Mouse (Mus musculus): Measurements from ENCODE around the gene Cysrt1.

Cysrt1 gene

DNA sequence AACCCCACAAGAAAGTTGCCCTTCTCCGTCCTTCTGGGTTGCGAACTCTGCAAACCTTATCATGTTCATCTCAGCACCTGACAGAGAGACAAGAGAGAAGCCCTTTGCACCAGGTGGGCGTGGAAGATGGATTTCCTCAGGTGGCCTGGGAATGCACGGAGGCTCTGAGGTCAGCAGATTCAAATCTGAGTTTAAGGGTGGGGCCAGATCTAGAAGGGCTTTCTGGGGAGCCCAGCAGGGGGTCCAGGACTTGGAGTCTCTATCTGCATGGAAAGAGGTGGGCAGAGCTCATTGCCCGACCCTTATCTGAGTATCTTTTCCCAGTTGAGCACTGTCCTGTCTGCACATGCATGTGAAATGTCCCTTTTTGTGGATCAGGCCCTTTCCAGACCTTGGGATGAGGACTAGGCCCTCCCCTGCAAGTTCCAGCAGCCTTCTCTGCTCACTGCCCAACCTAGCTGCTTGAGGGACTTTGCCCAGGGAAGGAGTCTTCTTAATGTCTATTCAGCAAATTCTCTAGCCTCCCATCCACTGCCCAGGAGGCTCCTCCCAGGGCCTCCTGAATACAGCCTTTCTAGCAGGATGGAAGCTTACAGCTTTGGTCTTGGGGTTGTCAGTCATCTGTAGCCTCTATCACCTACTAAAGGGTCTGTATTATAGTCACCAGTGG is 7.6 kb downstream of the Cysrt1 start:
- DNase-seq (ENCODE audit: low read depth, low spot score), result no peak

DNA sequence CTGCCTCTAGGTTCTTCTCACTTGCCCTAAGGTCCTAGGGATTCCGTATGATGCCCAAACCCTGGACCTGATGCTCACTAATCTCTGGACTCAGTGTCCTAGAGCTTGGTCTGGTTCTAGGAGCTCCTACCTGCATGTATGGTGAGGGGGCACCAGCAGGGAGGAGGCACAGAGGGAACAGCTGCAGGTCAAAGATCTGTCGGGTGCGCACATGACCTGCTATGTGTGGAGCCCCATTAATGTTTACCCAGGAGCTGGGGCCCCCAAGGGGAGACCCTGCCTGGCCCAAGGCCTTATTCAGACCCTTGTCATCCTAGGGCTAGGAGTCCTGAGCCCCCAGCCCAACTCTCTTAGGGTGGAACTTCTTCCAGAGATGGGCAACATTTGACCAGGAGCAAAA is 8.2 kb downstream of the Cysrt1 start, which contains the start of gene Slc34a3:
Gene Slc34a3 (minus strand): TSS at position 315 of the 400 bp plus-strand sequence.
- no peak for DNase-seq (ENCODE audit: low read depth, low spot score)

DNA sequence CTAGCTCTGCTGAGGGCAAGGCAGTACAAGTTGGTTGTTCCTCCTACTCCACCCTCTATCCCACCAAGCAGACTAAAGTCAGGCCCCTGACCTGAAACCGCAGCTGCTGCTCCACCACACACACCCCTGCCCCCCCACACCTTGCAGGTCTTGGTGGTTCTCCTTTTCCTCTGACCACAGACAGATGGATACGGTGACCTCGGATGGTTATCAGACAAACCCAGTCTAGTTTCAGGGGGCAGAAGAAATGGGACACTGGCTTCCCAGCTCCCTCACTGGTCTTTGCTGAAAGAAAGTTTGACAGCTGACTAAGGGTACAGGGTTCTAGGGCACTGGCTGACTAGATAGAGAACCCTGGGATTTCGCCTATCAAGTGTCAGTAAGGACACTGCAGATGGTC is 8.8 kb downstream of the Cysrt1 start:
- no peak for DNase-seq (ENCODE audit: low read depth, low spot score)

DNA sequence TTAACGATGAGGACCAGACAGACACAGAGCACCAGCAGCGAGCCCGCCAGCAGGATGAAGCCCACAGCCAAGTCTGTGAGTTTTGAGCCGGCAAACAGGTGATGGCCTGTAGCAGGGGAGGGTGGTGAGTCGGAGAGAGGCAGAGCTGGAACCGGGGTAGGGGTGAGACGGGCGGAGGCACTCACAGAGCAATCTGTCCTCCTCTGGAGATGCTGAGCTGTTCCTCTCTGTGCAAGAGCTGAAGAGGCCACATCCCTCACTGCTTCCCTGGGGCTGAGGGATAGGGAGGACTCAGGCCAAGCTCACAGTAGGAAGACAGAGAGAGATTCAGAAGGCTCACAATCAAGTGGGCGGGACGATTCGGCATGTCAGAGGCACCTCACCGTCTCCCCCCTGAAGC is 11.2 kb downstream of the Cysrt1 start:
- no peak for DNase-seq (ENCODE audit: low read depth, low spot score)

DNA sequence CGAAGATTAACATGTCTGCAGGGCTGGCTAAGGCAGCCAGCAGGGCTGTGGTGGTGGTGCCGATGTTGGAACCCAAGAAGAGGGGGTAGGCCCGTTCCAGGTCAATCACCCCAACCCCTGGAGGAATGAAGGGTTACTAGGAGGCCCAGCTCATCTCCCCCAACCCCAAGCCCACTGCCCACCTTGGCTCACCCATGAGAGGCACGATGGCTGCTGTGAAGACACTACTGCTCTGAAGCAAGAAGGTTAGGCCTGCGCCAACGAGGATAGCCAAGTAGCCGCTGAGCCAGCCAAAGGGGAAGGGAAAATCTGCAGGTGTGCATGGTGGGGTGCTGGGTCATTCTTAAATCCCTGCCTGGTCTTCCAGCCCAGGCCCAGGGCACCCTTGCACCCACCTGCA is 11.7 kb downstream of the Cysrt1 start:
- DNase-seq (ENCODE audit: low read depth, low spot score), result no peak

DNA sequence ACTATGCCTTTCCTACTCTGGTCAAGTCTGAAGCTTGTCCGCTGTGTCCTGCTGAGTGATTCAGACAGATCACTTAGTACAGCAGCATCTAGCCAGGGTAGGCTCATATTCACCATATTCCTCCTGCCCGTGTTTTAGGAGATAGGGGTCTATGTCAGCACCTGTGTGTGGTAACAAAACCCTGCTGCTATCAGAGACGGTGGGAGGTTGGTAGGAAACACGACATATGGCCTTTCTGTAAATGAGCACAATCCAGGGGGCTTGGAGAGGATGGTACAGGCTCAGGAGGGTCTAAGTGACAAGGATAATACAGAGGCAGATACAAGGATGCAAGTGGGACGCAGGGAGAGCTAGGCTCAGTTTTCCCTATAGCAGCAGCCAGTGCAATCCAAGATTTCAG is 12.7 kb downstream of the Cysrt1 start:
- no peak for DNase-seq (ENCODE audit: low read depth, low spot score)

DNA sequence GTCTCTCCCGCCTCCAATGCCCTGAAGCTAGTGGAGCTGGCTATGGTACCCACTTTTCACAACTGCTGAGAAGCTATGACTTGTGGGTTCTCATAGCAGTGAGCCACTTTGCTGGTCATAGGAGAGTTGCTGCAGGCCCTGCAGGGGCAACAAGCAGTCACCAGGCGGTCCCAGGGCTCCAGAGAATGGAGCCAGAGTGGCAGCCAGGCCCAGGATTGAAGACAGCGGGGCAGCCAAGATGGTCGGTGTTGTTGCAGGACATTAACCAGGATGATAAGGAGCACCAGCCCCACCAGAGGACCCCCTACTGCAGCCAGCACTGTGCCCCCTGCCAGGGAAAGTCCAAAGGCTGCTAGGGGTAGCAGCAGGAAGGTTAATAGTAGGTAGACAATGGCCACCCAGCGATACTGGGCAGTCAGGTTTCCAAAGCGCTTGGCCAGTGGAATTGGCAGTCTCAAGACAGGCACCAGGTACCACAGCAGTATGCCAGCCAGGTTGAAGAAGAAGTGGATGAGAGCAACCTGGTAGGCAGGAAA is 13.2 kb downstream of the Cysrt1 start:
- DNase-seq (ENCODE audit: low read depth, low spot score), result no peak

DNA sequence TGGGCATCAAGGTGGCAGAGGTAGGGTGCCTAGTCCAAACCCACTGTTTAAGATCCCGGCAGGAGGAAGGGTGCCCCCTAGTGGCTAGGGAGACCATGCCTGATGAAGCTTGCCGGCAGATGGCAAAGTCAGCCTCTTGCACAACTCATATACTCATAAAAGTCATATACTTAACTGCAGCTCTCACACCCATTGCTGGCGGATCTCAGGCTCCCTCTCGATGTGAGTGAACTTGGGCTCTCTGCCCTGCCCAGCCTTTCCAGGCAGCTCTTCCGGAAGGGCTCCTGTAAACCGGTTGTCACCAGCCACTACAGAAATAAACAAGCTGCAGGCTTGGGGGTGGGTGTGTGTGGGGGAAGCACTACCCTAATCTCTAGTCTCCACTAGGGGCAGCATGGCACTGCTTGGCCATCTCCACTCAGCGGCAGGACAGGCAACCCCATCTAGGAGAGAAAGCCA is 13.8 kb downstream of the Cysrt1 start:
- DNase-seq (ENCODE audit: low read depth, low spot score), result peak; percentile 60

DNA sequence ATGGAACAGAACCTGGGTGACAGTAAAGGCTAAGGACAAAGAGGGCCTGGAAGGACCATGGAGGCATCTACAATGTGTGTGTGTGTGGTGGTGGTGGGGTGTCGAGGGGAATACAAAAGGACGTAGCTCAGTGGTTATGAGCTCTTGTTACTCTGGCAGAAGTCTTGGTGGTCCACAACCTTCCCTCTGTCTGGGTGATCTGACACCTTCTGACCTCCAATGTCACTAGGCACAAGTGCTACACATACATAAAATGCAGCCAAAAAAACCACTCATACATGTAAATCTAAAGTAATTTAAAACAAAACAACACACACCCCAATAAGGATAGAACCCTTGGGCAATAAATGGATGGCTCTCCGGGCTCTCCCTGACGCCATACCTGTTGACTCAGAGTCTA is 14.8 kb downstream of the Cysrt1 start:
- no peak for DNase-seq (ENCODE audit: low read depth, low spot score)

DNA sequence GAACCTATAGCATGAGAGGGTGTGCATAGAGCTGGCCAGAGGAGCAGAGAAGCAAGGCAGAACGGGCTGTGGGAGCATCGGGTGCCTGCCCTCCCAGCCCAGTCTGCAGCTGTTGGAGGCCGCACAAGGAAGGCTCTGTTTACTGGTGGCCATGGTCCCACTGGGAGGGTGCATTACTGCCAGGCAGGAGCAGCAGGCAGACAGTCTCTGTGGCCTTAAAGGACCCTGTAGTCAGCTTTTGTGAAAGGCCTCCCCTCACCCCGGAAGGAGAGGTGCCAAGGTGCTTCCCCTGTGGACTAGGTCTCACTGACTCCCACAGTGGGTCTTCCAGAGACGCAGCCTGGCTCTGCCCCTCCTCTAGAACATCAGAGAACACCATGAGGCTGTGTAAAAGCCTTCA is 15.4 kb downstream of the Cysrt1 start:
- no peak for DNase-seq (ENCODE audit: low read depth, low spot score)

DNA sequence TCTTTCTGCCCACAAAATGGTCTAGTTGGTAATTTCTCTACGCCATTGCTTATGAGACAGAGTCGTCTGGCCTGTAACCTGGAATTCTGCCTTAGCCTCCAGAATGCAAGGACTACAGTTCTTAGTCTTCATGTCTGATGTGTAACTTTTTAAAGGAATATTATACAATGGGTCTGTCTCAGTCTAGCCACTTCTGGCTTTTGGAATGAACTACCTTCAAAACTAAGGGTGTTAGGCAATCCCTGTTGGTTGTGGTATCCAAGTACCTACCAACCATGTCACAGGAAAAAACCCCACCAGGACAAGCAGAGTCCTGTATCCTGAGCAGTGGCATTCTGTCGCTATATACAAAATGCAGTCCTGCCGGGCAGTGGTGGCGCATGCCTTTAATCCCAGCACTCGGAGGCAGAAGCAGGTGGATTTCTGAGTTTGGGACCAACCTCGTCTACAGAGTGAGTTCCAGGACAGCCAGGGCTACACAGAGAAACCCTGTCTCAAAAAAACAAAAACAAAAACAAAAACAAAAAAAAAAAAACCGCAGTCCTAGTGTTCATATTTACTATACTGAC is 16.4 kb downstream of the Cysrt1 start:
- no peak for DNase-seq (ENCODE audit: low read depth, low spot score)

DNA sequence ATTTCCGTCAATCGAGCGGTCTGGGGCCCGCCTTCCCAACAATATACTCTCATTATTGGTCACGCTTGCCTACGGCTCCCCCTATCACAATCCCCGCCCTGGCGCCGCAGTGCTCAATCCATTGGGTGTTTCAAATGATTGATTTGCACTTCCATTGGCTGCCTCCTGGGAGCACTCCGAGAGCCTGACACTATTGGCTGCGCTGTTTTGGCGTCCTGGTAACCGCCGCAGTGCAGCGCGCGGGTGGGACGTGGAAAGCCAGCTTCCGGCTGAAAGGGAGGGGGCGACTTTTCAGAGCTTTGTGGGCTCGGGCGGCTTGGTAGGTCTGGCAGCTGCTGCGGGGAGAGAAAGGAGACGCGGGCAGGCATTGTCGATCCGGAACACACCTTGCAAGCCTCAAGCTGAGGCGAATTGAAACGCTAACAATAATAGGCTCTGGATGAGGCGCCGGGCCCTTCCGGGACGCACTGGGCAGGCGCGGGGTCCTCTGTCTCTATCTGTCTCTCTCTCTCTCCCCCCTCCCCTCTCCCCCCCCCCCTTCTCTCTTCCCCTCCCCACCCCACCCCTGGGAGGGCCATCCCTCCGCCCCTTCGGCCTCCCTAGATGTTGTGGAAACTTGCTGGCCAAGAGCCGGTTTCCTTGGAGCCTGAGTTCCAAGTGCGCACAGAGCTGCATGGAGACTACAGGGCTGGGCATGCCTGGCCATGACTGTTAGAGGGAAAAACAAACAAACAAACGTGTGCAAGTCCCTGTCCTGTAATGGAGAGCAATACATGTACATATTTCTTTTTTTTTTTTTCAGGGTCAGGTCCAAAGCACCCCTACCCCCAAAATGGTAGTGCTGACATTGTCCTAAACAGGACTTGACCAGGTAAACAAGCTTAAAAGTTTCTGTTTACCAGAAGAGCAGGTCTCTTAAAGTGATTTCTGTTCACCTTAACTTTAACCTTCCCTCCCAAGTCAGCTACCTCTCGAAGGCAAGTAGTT is 17.2 kb downstream of the Cysrt1 start:
- peak; percentile 99 for DNase-seq (ENCODE audit: low read depth, low spot score)

DNA sequence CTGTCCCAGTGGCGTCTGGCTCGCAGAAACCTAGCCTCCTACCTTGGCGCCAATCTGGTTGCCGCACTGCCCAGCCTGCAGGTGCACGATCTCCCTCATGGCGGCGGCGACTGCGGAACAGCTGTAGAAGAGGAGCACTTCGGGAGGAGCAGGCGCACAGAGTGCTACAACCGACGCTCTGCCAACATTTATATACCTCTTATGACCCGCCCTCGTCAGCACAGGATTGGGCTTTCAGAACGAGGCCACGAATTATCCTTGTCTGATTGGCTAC is 17.8 kb downstream of the Cysrt1 start, which contains the start of gene Tubb4b:
Gene Tubb4b (minus strand): TSS at position 211 of the 274 bp plus-strand sequence.
- no peak for DNase-seq (ENCODE audit: low read depth, low spot score)

DNA sequence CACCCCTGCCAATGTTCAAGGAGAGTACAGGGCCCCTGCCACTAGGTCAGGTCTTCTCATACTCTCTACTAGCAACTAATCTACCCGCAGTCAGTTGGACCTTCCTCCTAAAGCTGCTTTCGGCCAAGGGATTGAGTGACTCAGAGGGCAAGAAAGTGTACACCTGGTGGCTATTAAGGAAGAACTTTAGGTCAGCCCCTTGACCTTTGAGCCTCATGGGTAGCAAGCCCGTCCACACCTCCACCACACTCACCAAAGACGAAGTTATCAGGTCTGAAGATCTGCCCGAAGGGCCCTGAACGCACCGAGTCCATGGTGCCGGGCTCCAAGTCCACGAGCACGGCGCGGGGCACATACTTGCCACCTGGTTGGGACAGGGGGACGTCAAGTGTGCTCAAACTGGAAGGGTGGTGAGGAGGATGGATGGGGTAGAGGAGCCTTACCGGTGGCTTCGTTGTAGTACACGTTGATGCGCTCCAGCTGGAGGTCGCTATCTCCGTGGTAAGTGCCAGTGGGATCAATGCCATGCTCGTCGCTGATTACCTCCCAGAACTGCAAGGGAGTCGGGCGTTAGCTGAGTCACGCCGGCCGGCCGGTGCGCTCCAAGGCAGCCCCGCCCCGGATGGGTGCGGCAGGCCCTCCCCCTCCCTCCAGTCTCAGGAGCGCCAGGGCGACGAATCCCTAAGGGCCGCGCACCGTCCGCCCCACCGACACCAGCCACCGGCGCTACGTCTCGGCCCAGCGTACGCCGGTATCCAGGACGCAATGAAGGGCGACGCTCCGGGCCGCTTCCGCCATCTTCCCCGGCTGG is 18.4 kb downstream of the Cysrt1 start:
- DNase-seq (ENCODE audit: low read depth, low spot score), result no peak

DNA sequence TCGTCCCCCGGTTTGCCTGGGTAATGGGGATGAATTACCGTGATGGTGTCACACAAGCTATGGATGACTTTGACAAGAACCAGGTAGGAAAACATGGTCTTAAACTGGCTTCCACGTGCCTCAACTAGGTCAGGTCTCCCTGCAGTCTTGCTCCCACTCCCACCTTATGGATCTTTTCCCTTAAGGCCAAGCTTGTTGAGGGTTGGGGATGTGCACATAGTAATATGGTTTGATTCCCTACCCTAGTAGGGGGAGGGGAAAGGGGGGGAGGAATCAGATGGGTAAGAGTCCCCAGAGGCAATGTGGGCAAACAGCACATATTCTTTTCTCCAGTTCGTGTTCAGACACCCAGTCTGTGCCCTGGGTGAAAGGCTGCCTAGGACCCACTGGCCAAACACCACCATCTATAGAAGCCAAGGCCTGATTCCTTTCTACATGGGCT is 20.9 kb downstream of the Cysrt1 start:
- DNase-seq (ENCODE audit: low read depth, low spot score), result no peak

DNA sequence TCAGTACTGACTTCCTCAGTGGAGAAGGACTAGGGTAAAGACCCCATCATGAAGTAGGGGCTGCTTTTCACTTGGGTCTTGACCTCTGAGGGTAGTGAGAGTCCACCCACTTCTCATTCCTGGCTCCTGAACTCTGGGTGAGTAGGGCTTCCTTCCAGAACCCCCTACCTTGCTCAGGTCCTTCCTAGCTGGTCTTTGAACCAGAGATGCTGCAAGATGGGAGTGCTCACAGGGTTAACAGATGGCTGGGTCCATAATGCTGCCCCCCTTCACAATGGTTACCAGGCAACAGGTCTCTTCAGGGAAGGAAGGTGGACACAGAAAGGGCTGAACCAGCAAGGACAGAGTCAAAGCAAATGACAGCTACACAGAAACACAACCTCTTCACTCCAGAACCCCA is 23.8 kb downstream of the Cysrt1 start, which contains the start of gene Fam166a:
Gene Fam166a (plus strand): TSS at position 301 of the 400 bp plus-strand sequence.
- DNase-seq (ENCODE audit: low read depth, low spot score), result no peak

DNA sequence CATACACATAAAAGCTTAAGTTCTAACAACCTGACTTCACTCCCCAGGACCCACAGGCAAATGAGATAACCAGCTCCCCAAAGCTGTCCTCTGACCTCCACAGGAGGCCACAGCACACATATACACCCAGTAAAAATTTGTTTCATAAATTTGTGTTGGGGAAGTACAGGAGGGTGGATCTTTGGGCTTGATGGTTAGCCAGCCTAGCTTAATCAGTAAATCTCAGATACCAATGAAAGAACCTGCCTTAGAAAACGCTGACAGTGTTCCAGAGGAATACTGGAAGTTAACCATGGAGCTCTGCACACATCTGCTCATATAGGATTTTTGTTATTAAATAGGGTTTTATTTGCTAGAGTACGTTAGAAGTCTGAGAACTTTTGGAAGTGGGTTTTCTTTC is 24.6 kb downstream of the Cysrt1 start:
- no peak for DNase-seq (ENCODE audit: low read depth, low spot score)

DNA sequence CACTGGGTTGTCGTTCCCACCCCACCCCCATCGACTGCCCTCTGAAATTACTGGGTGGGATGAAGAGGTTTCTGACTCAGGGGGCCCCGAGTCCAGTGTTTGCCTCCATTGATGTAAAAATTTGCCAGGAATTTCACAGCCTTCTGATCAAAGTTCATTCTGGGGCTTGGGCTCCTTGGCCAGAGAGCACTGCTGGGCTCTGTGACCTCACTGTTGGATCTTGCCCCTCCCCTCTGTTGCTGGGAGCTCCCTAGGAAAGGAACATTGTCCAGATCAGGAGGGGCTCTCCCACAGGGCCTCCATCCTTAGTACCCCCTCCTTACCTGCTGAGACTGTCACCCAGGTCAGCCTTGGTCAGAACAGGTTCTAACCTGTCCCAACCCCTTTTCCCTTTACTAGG is 27.8 kb downstream of the Cysrt1 start, which contains the start of gene Stpg3:
Gene Stpg3 (minus strand): TSS at position 194 of the 400 bp plus-strand sequence.
- DNase-seq (ENCODE audit: low read depth, low spot score), result no peak

DNA sequence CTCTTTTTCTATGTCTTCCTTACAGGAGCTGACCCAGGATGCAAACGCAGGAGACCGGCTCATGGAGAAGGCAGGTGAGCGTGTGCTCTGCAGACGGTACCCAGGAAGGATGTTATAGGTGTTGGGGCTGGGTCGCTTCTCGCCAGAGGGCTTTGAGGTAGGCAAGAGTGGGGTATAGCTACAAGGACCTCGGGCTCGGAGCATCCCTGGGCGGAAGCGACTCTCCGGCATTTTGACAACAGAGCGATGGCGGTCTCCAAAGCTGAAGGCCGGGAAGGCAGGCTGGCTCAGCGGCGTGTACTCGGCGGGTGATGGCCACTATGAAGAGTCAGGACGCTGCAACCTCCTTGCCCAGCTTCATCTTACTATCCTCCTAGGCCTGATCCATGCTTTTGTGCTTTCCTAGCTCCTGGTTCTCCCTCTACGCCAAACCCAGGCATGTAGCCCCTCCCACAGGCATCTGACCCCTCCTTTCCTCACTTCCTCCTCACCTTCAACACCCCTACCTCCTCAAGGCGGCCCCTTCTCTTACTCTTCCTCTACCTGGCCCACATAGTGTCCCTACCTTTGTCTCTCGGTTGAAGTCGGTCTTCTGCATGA is 28.9 kb downstream of the Cysrt1 start:
- DNase-seq (ENCODE audit: low read depth, low spot score), result no peak

DNA sequence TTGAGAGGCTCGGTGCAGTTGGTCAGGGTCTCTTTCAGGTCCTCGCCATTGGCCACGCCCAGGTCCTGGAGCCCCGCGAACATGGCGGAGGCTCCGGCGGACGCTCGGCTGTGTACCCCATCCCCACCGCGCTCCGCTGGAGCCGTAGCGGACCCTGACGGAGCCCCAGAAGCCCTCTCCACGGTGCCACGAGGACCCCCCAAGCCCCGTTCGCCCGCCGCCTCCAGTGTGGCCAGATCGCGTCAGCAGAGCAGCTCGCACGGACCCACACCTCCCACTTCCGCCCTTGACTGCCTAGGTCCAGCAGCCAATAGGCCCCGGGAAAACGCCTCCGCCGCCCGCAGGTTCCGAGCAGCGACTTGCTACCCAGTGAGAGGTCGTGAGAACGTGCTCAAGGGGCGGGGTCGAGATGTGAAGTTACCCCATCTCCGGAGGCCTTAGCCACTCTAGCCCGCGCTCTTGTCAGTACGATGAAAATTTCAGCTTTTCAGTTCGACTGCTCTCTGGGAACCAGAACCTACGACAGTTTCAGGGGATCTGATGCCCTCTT is 31.1 kb downstream of the Cysrt1 start, which contains the start of gene Nelfb:
Gene Nelfb (minus strand): TSS at position 369 of the 550 bp plus-strand sequence.
- peak; percentile 46 for DNase-seq (ENCODE audit: low read depth, low spot score)
